Mouse (Mus musculus) large intestine, adult 2 months (tissue): ENCODE results near the gene Pigk. TPM values are rescaled to one million over a fixed set of nuclear protein-coding genes. Genes with fewer than 3 reads are reported as not detected.
"Not testable (repeated sequence)": the region's sequence is repeated elsewhere in the genome, so short reads cannot be mapped to it uniquely, and the experiment has no call there.

Experiments used
- DNase-seq: peaks from one replicate; pipeline ENCODE4 v3.0.0-alpha.2; 2012; ENCODE audit warnings: low read depth, low spot score
- WGBS: fragments of 180-500 bp; shearing (Covaris S2); methylation state at CpG from one replicate; pipeline ENCODE4 v1.1.7; 2018; 5-methylcytosine and 5-hydroxymethylcytosine counted together
- polyA plus RNA-seq: library from polyadenylated mRNA; depleted of rRNA; stranded (reverse); fragments of >200 nt; gene quantifications from 2 replicates; pipeline ENCODE4 v1.2.3, GENCODE M21; 2012

Pigk gene
- polyA plus RNA-seq, 1 experiment: 7.5 TPM

GRCm38 (mm10) chr3:152762302-152762701, 48.4 kb downstream of the Pigk start:
- WGBS: 87% methylated on average over 8 of the region's 8 CpGs
- DNase-seq: no peak

- 42% methylated on average over 26 of the region's 26 CpGs for WGBS
- DNase-seq: no peak
Observed at GRCm38 (mm10) chr3:152763139-152763882, 49.4 kb downstream of the Pigk start.

GRCm38 (mm10) chr3:152764516-152765312, 50.8 kb downstream of the Pigk start:
- no peak for DNase-seq
- WGBS: 71% methylated on average over 8 of the region's 8 CpGs

GRCm38 (mm10) chr3:152767485-152767884, 53.6 kb downstream of the Pigk start:
- 73% methylated on average over 11 of the region's 11 CpGs for WGBS
- DNase-seq: no peak

- DNase-seq: no peak
- 85% methylated on average over 6 of the region's 6 CpGs for whole genome bisulfite sequencing
Observed at GRCm38 (mm10) chr3:152770056-152770455, 56.2 kb downstream of the Pigk start.

GRCm38 (mm10) chr3:152776363-152776762, 62.5 kb downstream of the Pigk start:
- 90% methylated on average over 6 of the region's 6 CpGs for WGBS
- DNase-seq: no peak

- no peak for DNase-seq
- 78% methylated on average over 16 of the region's 16 CpGs for WGBS
Observed at GRCm38 (mm10) chr3:152776872-152777540, 63.1 kb downstream of the Pigk start.

- 92% methylated on average over 4 of the region's 4 CpGs for WGBS
Observed at GRCm38 (mm10) chr3:152779819-152780218, 65.9 kb downstream of the Pigk start.

GRCm38 (mm10) chr3:152783792-152784191, 69.9 kb downstream of the Pigk start:
- 37% methylated on average over 7 of the region's 7 CpGs for WGBS
- DNase-seq: peak; percentile 19

More at GRCm38 (mm10) chr3:152779819-152780218, 65.9 kb downstream of the Pigk start:
- no peak for DNase-seq

GRCm38 (mm10) chr3:152784353-152784752, 70.5 kb downstream of the Pigk start:
- WGBS: 92% methylated on average over 10 of the region's 13 CpGs
- not testable (repeated sequence) for DNase-seq

GRCm38 (mm10) chr3:152788301-152788953, 74.5 kb downstream of the Pigk start:
- 71% methylated on average over 5 of the region's 5 CpGs for WGBS
- DNase-seq: not testable (repeated sequence)

- DNase-seq: no peak
- WGBS: 71% methylated on average over 5 of the region's 5 CpGs
Observed at GRCm38 (mm10) chr3:152792601-152793000, 78.7 kb downstream of the Pigk start.

- WGBS: 83% methylated on average over 4 of the region's 4 CpGs
- DNase-seq: no peak
Observed at GRCm38 (mm10) chr3:152793006-152793405, 79.1 kb downstream of the Pigk start.

- DNase-seq: no peak
- WGBS: 54% methylated on average over 4 of the region's 4 CpGs
Observed at GRCm38 (mm10) chr3:152796216-152796615, 82.3 kb downstream of the Pigk start.

- 22% methylated on average over 2 of the region's 2 CpGs for WGBS
- DNase-seq: no peak
Observed at GRCm38 (mm10) chr3:152797354-152797753, 83.5 kb downstream of the Pigk start.

GRCm38 (mm10) chr3:152799738-152800431, 86.0 kb downstream of the Pigk start:
- WGBS: 76% methylated on average over 9 of the region's 9 CpGs
- no peak for DNase-seq

- DNase-seq: no peak
- 36% methylated on average over 4 of the region's 4 CpGs for WGBS
Observed at GRCm38 (mm10) chr3:152813905-152814304, 100.0 kb downstream of the Pigk start.

GRCm38 (mm10) chr3:152815110-152815509, 101.2 kb downstream of the Pigk start:
- DNase-seq: no peak
- 73% methylated on average over 5 of the region's 5 CpGs for WGBS

GRCm38 (mm10) chr3:152820406-152820805, 106.5 kb downstream of the Pigk start:
- DNase-seq: no peak
- WGBS: 71% methylated on average over 3 of the region's 3 CpGs
